Mouse (Mus musculus): ENCODE measurements around the gene Olfr744.
"Not testable (repeated sequence)": the region's sequence is repeated elsewhere in the genome, so short reads cannot be mapped to it uniquely, and the experiment has no call there.

Gene Olfr744

GRCm38 (mm10) chr14:50614579-50614978 is at the start of gene Olfr744:
Gene Olfr744 (plus strand): TSS chr14:50614879.
- no peak for DNase-seq (ENCODE audit: low spot score in 2 of 2)

- DNase-seq (ENCODE audit: low spot score in 2 of 2): not testable (repeated sequence)
These were observed 41.6 kb upstream of the Olfr744 start for GRCm38 (mm10) chr14:50573056-50573455.

- no peak for DNase-seq (ENCODE audit: low spot score in 2 of 2)
These were observed 24.4 kb downstream of the Olfr744 start, which contains the start of gene Olfr745 for GRCm38 (mm10) chr14:50639088-50639487. Gene Olfr745 (plus strand): TSS chr14:50639388.

GRCm38 (mm10) chr14:50646783-50647182 is 32.1 kb downstream of the Olfr744 start, which contains the start of gene Olfr746:
Gene Olfr746 (plus strand): TSS chr14:50647083.
- no peak for DNase-seq (ENCODE audit: low spot score in 2 of 2)

All from frontal cortex, postnatal 25 days (tissue).